Mouse (Mus musculus): ENCODE results near the gene Treh. TPM values are rescaled to one million over a fixed set of nuclear protein-coding genes. Genes with fewer than 3 reads are reported as not detected.
"Not testable (repeated sequence)": the region's sequence is repeated elsewhere in the genome, so short reads cannot be mapped to it uniquely, and the experiment has no call there.

Gene Treh
- total RNA-seq (2017), result not detected in 2 replicates

DNA sequence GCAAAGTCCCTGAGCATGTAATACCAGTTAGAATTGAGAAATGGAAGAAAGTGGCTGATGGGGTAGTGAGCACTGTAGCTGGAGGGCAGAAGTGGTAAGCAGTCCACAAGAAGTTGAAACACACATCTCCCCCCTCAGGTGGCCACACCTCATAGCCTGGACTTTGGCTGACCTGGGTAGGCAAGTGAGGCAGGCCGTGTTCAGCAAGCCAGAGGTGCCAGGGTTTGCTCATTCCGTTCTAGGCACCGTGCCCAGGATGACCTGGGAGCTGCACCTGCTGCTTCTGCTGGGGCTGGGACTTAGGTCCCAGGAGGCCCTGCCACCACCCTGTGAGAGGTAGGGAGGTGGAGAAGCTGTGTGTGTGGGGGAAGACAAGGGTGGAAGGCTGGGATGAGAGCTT, at the start of gene Treh:
Gene Treh, plus strand, starts transcription at position 229 of the 400 bp plus-strand sequence.
- ATAC-seq (replicated peaks in 1 of 2; ENCODE audit: insufficient read depth in 1 of 2, low FRiP score in 2 of 2, low TSS enrichment in 1 of 2, low read depth in 1 of 2, poor library complexity in 2 of 2, severe bottlenecking in 2 of 2), result no peak

DNA sequence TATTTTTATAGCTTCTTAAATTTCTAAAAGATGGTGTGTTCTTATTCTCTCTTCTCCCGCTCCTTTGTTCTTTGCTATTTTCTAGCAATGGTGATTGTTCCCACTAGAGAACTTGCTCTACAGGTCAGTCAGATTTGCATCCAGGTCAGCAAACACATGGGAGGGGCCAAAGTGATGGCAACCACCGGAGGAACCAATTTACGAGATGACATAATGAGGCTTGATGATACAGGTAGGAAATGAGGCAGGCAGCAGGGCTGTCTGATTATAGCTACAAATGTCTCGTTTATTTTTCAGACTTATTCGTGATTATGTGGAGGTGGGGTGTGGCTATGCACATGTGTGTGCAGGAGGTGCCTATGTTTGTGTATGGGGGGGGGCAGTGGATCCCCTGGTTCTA, 48.6 kb upstream of the Treh start:
- no peak for ATAC-seq (replicated peaks in 1 of 2; ENCODE audit: insufficient read depth in 1 of 2, low FRiP score in 2 of 2, low TSS enrichment in 1 of 2, low read depth in 1 of 2, poor library complexity in 2 of 2, severe bottlenecking in 2 of 2)

DNA sequence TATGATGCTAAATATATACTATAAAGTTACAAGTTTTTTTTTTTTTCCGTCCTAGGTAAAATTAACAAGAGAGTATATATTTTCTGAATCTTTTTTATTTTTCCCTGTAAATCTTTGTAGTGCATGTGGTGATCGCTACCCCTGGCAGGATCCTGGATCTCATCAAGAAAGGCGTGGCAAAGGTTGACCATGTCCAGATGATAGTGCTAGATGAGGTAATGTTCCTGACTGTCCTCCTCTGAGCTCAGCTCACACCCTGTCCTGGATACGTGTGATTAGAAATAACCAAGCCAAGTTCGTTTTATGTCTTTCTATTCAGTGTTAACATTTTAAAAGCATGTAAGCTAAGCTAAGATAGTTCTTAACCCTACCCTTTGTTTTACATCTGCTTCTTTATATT, 46.8 kb upstream of the Treh start:
- no peak for ATAC-seq (replicated peaks in 1 of 2; ENCODE audit: insufficient read depth in 1 of 2, low FRiP score in 2 of 2, low TSS enrichment in 1 of 2, low read depth in 1 of 2, poor library complexity in 2 of 2, severe bottlenecking in 2 of 2)

DNA sequence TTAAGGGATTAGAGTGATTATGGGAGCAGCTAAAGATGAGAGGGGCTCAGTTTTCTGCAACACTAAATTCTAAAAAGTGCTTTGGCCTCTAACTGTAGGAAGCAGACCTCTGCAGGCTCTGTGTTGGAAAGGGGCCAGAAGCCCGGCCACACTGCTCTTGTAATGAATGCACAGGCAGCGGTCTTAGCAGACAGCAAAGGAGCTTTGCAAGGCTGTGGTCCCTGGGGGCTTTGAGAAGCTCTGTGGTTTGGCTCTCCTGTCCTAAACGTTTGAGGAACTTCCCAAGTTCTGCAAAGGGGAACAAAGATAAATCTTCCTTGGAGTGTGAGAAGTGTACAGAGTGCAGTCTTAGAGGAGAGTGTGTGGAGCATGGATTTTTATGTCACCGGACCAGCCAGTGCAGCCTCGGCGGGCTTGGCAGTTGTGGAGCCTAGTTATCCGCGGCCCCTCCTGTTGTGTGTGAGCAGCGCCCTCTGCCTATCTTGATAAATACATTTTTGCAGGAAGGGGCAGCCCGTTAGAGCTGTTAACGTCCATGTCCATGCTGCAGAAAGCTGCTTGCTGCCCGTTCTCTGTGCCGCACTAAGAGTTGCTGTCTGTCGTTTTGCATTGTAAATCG, 35.4 kb upstream of the Treh start:
- ATAC-seq (replicated peaks in 1 of 2; ENCODE audit: insufficient read depth in 1 of 2, low FRiP score in 2 of 2, low TSS enrichment in 1 of 2, low read depth in 1 of 2, poor library complexity in 2 of 2, severe bottlenecking in 2 of 2), result peak; percentile 62 to 79

DNA sequence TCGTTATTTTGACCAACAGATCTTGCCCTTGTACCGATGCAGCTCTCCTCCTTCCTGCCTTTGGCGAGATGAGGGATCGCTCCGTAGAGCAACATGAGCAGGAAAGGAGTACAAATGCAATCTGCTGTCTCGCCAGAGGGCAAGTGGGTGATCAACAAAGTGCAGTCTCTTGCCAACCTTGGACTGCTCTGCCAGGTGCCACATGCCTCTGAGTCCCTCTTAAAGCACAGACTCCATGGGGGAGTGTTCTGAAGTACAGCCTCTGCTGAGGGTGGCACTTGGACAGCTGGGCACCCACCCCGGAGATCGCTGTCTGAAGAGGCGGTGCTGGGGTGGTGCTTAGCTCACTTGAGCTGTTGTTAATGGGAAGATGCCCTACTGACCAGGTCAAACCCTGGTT, 34.3 kb upstream of the Treh start:
- not testable (repeated sequence) for ATAC-seq (replicated peaks in 1 of 2; ENCODE audit: insufficient read depth in 1 of 2, low FRiP score in 2 of 2, low TSS enrichment in 1 of 2, low read depth in 1 of 2, poor library complexity in 2 of 2, severe bottlenecking in 2 of 2)

DNA sequence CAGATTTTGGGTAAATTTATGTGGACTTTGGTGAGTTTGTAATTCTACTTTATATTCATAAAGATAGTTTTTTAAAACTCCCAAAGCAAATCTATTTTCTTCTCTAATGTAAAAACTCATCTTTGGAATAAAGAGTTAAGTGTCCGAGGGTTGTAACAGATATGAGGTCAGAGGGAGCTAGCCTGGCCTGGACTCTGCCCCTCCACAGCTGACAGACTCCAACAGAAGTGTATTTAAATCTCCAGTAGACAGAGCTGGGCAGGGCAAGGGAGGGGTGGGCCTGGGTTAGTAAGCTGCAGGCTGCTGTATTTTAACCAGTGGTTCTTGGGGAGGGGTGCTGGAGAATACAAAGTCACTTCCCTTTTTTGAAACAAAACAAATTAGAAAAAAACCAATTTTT, 33.0 kb upstream of the Treh start:
- not testable (repeated sequence) for ATAC-seq (replicated peaks in 1 of 2; ENCODE audit: insufficient read depth in 1 of 2, low FRiP score in 2 of 2, low TSS enrichment in 1 of 2, low read depth in 1 of 2, poor library complexity in 2 of 2, severe bottlenecking in 2 of 2)

DNA sequence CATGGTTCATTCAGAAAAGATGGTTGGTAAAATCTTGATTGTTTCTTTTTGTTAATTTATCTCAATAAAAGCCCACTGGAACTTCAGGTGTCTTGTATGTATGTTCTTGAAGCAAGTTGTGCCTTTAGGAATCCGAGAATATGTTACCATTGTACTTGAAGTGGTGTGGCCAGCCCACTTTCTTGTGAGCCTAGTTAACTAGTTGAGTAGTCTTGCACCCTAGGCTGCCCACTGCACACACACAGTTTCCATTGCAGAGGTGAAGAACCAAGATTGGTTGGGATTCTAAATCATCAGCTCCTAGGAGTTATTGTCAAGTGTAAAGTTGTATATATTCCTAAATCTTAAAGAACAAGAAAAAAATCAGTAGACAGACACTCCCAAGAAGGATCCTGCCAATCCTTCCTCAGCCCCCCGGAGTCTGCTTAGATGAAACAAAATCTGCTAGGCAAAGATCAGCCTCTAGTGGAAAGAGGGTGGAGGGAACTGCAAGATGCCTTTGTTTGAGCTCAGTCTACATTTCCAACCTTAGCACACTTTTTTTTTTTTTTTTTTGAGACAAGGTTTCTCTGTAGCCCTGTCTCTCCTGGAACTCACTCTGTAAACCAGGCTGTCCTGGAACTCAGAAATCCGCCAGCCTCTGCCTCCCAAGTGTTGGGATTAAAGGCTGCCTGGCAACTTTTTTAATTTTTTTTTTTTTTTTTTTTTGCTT, 32.2 kb upstream of the Treh start:
- no peak for ATAC-seq (replicated peaks in 1 of 2; ENCODE audit: insufficient read depth in 1 of 2, low FRiP score in 2 of 2, low TSS enrichment in 1 of 2, low read depth in 1 of 2, poor library complexity in 2 of 2, severe bottlenecking in 2 of 2)

DNA sequence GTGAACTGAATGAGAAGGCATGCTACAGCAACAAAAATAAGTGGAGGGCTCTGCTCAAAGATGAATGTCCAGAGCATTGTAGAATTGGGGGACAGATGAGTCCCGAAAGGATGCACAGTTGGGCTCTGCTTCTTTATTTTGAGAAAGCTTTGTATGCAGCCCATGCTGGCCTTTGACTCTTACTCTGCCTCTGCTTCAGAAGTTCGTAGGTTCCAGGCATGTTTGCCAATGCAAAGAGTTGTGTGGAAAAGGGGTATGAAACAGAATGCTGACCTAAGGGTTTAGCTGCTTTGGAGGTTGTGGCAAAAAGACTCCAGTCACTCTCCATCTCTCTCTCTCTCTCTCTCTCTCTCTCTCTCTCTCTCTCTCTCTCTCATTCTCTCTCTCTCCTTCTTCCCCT, 31.4 kb upstream of the Treh start:
- ATAC-seq (replicated peaks in 1 of 2; ENCODE audit: insufficient read depth in 1 of 2, low FRiP score in 2 of 2, low TSS enrichment in 1 of 2, low read depth in 1 of 2, poor library complexity in 2 of 2, severe bottlenecking in 2 of 2), result no peak

DNA sequence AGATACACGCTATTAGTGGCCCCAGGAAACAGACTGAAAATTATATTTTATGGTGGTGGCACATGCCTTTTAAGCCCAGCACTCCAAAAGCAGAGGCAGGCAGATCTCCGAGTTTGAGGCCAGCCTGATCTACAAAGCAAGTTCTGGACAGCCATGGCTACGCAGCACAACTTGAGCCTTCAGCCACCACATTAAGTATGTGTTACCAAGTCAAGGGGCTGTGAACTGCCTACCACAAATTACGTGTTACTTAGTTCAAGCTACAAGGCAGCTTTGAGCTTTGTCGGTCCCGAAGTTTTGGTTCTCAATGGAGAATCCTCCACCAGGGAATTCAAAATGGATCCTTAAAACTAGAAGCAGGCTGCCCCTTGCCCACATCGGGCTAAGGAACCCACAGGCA, 29.9 kb upstream of the Treh start:
- ATAC-seq (replicated peaks in 1 of 2; ENCODE audit: insufficient read depth in 1 of 2, low FRiP score in 2 of 2, low TSS enrichment in 1 of 2, low read depth in 1 of 2, poor library complexity in 2 of 2, severe bottlenecking in 2 of 2), result no peak

DNA sequence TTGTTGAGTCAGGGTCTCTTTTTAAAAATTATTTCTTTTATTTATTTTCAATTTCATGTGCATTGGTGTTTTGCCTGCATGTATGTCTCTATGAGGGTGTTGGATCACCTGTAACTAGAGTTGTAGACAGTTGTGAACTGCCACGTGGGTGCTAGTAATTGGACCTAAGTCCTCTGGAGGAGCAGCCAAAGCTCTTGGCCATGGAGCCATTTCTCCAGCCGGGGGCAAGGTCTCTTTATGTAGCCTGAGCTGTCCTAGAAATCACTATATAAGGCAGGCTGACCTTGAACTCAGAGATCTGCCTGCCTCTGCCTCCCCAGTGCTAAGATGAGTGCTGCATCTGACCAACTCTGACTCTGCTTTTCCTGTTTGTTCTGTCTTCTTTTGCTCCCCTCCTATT, 28.8 kb upstream of the Treh start:
- ATAC-seq (replicated peaks in 1 of 2; ENCODE audit: insufficient read depth in 1 of 2, low FRiP score in 2 of 2, low TSS enrichment in 1 of 2, low read depth in 1 of 2, poor library complexity in 2 of 2, severe bottlenecking in 2 of 2), result no peak

DNA sequence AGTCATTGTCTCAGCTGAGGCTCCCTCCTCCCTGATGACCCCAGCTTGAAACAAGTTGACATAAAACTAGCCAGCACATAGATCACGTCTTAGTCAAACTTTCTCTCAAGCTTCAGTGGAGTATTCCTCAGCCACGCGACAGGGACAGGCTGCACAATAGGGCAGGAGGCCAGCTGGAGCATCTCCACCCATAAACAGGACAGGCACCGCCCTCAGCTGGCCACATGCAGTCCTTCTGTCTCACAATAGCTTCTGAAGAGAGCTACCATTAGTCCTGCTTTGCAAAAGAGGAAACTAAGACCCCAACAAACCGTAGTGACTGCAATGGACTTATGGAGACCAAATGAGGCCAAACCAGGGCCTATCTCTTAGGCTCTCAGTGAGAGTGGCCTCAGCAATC, 27.6 kb upstream of the Treh start:
- ATAC-seq (replicated peaks in 1 of 2; ENCODE audit: insufficient read depth in 1 of 2, low FRiP score in 2 of 2, low TSS enrichment in 1 of 2, low read depth in 1 of 2, poor library complexity in 2 of 2, severe bottlenecking in 2 of 2), result 0 out of 4 replicates have a peak, but pooled peaks of 1 of the 2 experiments have one; percentile 8

DNA sequence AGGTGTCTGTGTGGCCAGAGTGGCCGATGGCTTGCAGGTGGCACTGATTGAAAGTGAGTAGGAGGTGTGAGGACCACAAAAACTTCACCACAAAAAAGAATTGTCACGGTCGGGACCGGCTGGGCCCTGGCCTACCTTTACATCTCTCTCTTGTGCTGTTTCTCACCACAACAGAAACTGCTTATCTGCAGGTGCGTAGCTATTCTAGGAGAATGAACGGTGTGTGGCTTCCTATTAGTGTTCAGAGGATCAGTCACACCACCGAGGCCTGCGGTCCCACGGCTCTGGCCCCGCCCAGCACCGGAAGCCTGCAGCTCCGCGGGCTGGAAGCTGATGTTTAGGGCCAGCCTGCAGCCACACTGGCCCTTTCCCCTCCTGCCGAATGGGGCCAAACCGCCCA, 27.1 kb upstream of the Treh start:
- ATAC-seq (replicated peaks in 1 of 2; ENCODE audit: insufficient read depth in 1 of 2, low FRiP score in 2 of 2, low TSS enrichment in 1 of 2, low read depth in 1 of 2, poor library complexity in 2 of 2, severe bottlenecking in 2 of 2), result peak; percentile 86

DNA sequence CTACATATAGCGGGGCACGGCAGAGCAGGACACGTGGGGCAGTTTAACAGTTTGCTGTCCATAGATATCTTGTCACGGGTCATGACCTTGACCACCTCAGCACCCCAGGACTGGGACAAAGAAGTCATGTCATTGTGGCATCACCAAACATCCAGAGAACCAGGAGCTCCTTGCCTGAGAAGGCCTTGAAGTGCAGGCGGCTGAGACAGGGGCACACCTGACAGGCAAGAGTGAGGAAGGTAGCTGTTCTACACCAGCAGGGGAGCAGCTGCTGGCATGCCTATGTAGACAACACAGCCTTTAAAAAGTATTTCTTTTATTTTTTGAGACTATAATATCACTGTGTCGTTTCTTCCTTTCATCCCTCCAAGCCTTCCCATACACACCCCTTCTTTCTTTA, 26.7 kb upstream of the Treh start:
- no peak for ATAC-seq (replicated peaks in 1 of 2; ENCODE audit: insufficient read depth in 1 of 2, low FRiP score in 2 of 2, low TSS enrichment in 1 of 2, low read depth in 1 of 2, poor library complexity in 2 of 2, severe bottlenecking in 2 of 2)

DNA sequence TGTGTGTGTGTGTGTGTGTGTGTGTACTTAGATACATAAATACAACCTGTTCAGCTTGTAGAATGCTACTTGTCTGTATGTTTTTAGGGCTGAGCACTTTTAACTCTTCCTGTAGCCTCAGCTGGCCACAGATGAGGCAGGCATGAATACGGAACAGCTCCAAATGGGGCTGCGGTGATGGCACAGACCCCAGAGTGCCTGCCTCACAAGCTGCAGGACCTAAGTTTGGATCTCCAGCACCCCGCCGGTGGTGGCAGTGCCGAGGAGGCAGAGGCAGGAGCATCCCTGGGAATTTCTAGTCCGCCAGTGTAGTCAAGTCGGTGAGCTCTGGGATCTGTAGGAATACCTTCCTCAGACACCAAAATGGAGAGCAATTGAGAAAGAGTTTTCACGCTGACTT, 26.0 kb upstream of the Treh start:
- no peak for ATAC-seq (replicated peaks in 1 of 2; ENCODE audit: insufficient read depth in 1 of 2, low FRiP score in 2 of 2, low TSS enrichment in 1 of 2, low read depth in 1 of 2, poor library complexity in 2 of 2, severe bottlenecking in 2 of 2)

DNA sequence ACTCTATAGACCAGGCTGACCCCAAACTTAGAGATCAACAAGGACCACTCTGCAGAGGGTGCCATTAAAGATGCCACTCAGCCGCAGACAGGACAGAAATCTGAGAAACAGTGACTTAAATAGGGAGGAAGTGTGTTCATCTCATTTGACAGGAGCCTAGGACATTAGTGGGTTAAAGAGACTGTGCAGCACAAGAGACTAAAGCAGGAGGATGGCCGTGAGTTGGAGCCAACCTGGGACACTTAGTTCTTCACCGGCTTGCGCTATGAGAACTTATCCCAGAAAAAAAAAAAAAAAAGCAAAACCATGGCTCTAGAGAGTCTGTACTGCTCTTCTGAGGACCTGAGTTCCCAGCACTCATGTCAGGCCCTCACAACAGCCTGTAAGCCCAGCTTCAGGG, 25.4 kb upstream of the Treh start:
- ATAC-seq (replicated peaks in 1 of 2; ENCODE audit: insufficient read depth in 1 of 2, low FRiP score in 2 of 2, low TSS enrichment in 1 of 2, low read depth in 1 of 2, poor library complexity in 2 of 2, severe bottlenecking in 2 of 2), result no peak

DNA sequence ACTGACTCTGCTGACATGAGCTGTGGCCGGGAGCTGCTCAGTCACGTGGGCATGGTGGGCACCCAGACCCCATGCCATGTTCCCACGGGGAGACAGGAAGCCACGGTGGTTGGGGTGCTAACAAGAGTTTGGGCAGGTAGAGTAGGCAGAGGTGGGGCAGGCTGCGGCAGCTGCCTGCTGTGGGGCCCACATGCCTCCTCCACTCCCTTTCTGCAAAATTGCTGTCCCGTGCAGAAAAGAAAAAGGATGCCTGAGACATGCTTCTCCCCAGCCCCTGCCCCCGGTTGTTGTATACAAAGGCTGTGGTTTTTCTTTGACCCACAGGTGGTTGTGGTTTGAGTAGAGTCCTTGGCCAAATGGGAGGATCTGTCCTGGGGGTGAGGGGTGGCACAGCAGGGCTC, 24.2 kb upstream of the Treh start:
- peak; percentile 24 to 34 for ATAC-seq (replicated peaks in 1 of 2; ENCODE audit: insufficient read depth in 1 of 2, low FRiP score in 2 of 2, low TSS enrichment in 1 of 2, low read depth in 1 of 2, poor library complexity in 2 of 2, severe bottlenecking in 2 of 2)

DNA sequence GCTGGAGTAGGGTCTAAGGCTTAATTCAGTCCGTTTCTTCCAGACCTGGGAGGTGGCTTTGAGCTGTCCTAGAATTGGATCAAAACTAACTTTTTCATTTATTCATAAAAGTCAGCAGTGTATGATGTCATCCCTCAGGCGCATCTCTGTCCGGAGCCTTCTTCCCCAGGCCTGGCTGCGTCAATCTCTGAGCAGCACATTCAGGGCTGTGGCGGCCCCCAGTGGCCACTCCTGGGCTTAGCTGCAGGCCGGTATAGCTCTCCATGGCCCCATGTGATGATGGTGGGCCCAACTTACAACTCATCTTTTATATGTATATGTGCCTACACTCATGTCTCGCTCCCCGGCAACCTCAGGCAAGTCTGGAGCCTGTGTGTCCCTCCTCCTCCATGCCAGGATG, 21.0 kb upstream of the Treh start:
- peak; percentile 51 to 77 for ATAC-seq (replicated peaks in 1 of 2; ENCODE audit: insufficient read depth in 1 of 2, low FRiP score in 2 of 2, low TSS enrichment in 1 of 2, low read depth in 1 of 2, poor library complexity in 2 of 2, severe bottlenecking in 2 of 2)

DNA sequence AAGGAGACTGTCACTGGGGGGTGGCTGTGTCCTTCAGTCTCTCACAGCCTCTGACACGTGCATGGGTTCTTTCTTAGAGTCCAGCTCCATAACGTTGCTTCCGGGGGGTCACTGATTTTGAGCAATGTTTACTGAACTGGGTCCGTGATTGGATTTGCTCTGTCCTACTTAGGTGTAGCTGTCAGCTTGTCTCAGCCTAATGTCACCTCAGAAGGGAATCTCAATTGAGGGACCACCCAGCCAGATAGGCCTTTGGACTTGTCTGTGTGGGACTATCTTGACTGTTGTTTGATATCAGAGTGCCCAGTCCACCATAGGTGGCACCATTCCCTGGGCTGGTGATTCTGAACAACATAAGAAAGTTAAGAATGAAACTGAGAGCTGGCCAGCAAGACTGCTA, 19.1 kb upstream of the Treh start:
- no peak for ATAC-seq (replicated peaks in 1 of 2; ENCODE audit: insufficient read depth in 1 of 2, low FRiP score in 2 of 2, low TSS enrichment in 1 of 2, low read depth in 1 of 2, poor library complexity in 2 of 2, severe bottlenecking in 2 of 2)
